Mouse (Mus musculus): ENCODE measurements at regions not wholly inside any gene's neighbourhood (a gene's known extent, or its start where the extent isn't known, plus 50 kb on each side); places are given as distances from the start of the nearest gene placed in this dataset.

- Histone ChIP-seq H3K4me2 (ENCODE audit: low read length) (no peak overlapping the region), H3K4me3 (replicated peaks; ENCODE audit: low read depth, low read length) (no peak overlapping the region), H3K27ac (replicated peaks; ENCODE audit: low read depth, low read length) (0 out of 2 replicates have a peak overlapping the region, but pooled peaks have one; percentile 13), H3K4me1 (ENCODE audit: control insufficient read depth, insufficient read depth, low read length) (no peaks in the 10 kb centered on the region), H3K9ac (replicated peaks; ENCODE audit: low read length) (no peak overlapping the region), H3K9me3 (ENCODE audit: control insufficient read depth, low read length) (no peaks in the 10 kb centered on the region), H3K36me3 (ENCODE audit: control insufficient read depth, insufficient read depth, low read length) (no peaks in the 10 kb centered on the region), H3K27me3 (ENCODE audit: control insufficient read depth, insufficient read depth, low read length) (no peaks in the 10 kb centered on the region)
- DNase-seq (peak; percentile 15), ATAC-seq (ENCODE audit: low FRiP score, low TSS enrichment) (0 out of 2 replicates have a peak, but pooled peaks have one; percentile 24)
- 20% methylated on average over 1 of the region's 1 CpGs for WGBS
Observed at GRCm38 (mm10) chr2:107552569-107552968, 262.1 kb downstream of the Kcna4 start.

GRCm38 (mm10) chr2:107556239-107556638 is 265.8 kb downstream of the Kcna4 start:
- Histone ChIP-seq H3K27ac (replicated peaks; ENCODE audit: low read depth, low read length) (no peak overlapping the region), H3K27me3 (ENCODE audit: control insufficient read depth, insufficient read depth, low read length) (no peaks in the 10 kb centered on the region), H3K36me3 (ENCODE audit: control insufficient read depth, insufficient read depth, low read length) (no peaks in the 10 kb centered on the region), H3K9me3 (ENCODE audit: control insufficient read depth, low read length) (no peaks in the 10 kb centered on the region), H3K4me3 (replicated peaks; ENCODE audit: low read depth, low read length) (no peak overlapping the region), H3K4me2 (ENCODE audit: low read length) (no peak overlapping the region), H3K4me1 (ENCODE audit: control insufficient read depth, insufficient read depth, low read length) (no peaks in the 10 kb centered on the region), H3K9ac (replicated peaks; ENCODE audit: low read length) (no peak overlapping the region)
- DNase-seq (no peak), ATAC-seq (ENCODE audit: low FRiP score, low TSS enrichment) (no peak)
- 91% methylated on average over 3 of the region's 3 CpGs for WGBS

- Histone ChIP-seq H3K4me3 (replicated peaks; ENCODE audit: low read depth, low read length) (no peak overlapping the region), H3K27me3 (ENCODE audit: control insufficient read depth, insufficient read depth, low read length) (no peaks in the 10 kb centered on the region), H3K4me1 (ENCODE audit: control insufficient read depth, insufficient read depth, low read length) (no peaks in the 10 kb centered on the region), H3K9me3 (ENCODE audit: control insufficient read depth, low read length) (no peaks in the 10 kb centered on the region), H3K36me3 (ENCODE audit: control insufficient read depth, insufficient read depth, low read length) (no peaks in the 10 kb centered on the region), H3K9ac (replicated peaks; ENCODE audit: low read length) (no peak overlapping the region), H3K4me2 (ENCODE audit: low read length) (no peak overlapping the region), H3K27ac (replicated peaks; ENCODE audit: low read depth, low read length) (no peak overlapping the region)
- no peak for DNase-seq
- WGBS, result 77% methylated on average over 2 of the region's 2 CpGs
- ATAC-seq (ENCODE audit: low FRiP score, low TSS enrichment), result no peak
Observed at GRCm38 (mm10) chr2:107569618-107570017, 279.2 kb downstream of the Kcna4 start.

- Histone ChIP-seq H3K4me3 (replicated peaks; ENCODE audit: low read depth, low read length) (no peak overlapping the region), H3K27ac (replicated peaks; ENCODE audit: low read depth, low read length) (no peak overlapping the region), H3K4me2 (ENCODE audit: low read length) (no peak overlapping the region), H3K9me3 (ENCODE audit: control insufficient read depth, low read length) (no peaks in the 10 kb centered on the region), H3K4me1 (ENCODE audit: control insufficient read depth, insufficient read depth, low read length) (no peaks in the 10 kb centered on the region), H3K9ac (replicated peaks; ENCODE audit: low read length) (no peak overlapping the region), H3K36me3 (ENCODE audit: control insufficient read depth, insufficient read depth, low read length) (no peaks in the 10 kb centered on the region), H3K27me3 (ENCODE audit: control insufficient read depth, insufficient read depth, low read length) (no peaks in the 10 kb centered on the region)
- ATAC-seq (ENCODE audit: low FRiP score, low TSS enrichment) (no peak), DNase-seq (no peak)
- 65% methylated on average over 5 of the region's 5 CpGs for WGBS
Observed at GRCm38 (mm10) chr2:107609872-107610559, 319.6 kb downstream of the Kcna4 start.

GRCm38 (mm10) chr2:107611811-107612210 is 321.4 kb downstream of the Kcna4 start:
- no peak for ATAC-seq (ENCODE audit: low FRiP score, low TSS enrichment)
- Histone ChIP-seq H3K4me1 (ENCODE audit: control insufficient read depth, insufficient read depth, low read length) (no peaks in the 10 kb centered on the region), H3K9me3 (ENCODE audit: control insufficient read depth, low read length) (no peaks in the 10 kb centered on the region), H3K9ac (replicated peaks; ENCODE audit: low read length) (no peak overlapping the region), H3K4me2 (ENCODE audit: low read length) (no peak overlapping the region), H3K27ac (replicated peaks; ENCODE audit: low read depth, low read length) (no peak overlapping the region), H3K27me3 (ENCODE audit: control insufficient read depth, insufficient read depth, low read length) (no peaks in the 10 kb centered on the region), H3K36me3 (ENCODE audit: control insufficient read depth, insufficient read depth, low read length) (no peaks in the 10 kb centered on the region), H3K4me3 (replicated peaks; ENCODE audit: low read depth, low read length) (no peak overlapping the region)
- WGBS, result 54% methylated on average over 5 of the region's 5 CpGs
- no peak for DNase-seq

GRCm38 (mm10) chr2:107612221-107612620 is 321.8 kb downstream of the Kcna4 start:
- Histone ChIP-seq H3K9me3 (ENCODE audit: control insufficient read depth, low read length) (no peaks in the 10 kb centered on the region), H3K27ac (replicated peaks; ENCODE audit: low read depth, low read length) (no peak overlapping the region), H3K4me2 (ENCODE audit: low read length) (no peak overlapping the region), H3K27me3 (ENCODE audit: control insufficient read depth, insufficient read depth, low read length) (no peaks in the 10 kb centered on the region), H3K4me3 (replicated peaks; ENCODE audit: low read depth, low read length) (no peak overlapping the region), H3K9ac (replicated peaks; ENCODE audit: low read length) (no peak overlapping the region), H3K4me1 (ENCODE audit: control insufficient read depth, insufficient read depth, low read length) (no peaks in the 10 kb centered on the region), H3K36me3 (ENCODE audit: control insufficient read depth, insufficient read depth, low read length) (no peaks in the 10 kb centered on the region)
- WGBS, result 19% methylated on average over 2 of the region's 2 CpGs
- ATAC-seq (ENCODE audit: low FRiP score, low TSS enrichment) (no peak), DNase-seq (no peak)

- WGBS, result 74% methylated on average over 3 of the region's 3 CpGs
- Histone ChIP-seq H3K27ac (replicated peaks; ENCODE audit: low read depth, low read length) (no peak overlapping the region), H3K36me3 (ENCODE audit: control insufficient read depth, insufficient read depth, low read length) (no peaks in the 10 kb centered on the region), H3K9ac (replicated peaks; ENCODE audit: low read length) (no peak overlapping the region), H3K9me3 (ENCODE audit: control insufficient read depth, low read length) (no peaks in the 10 kb centered on the region), H3K4me2 (ENCODE audit: low read length) (no peak overlapping the region), H3K4me3 (replicated peaks; ENCODE audit: low read depth, low read length) (no peak overlapping the region), H3K27me3 (ENCODE audit: control insufficient read depth, insufficient read depth, low read length) (no peaks in the 10 kb centered on the region), H3K4me1 (ENCODE audit: control insufficient read depth, insufficient read depth, low read length) (no peaks in the 10 kb centered on the region)
- no peak for ATAC-seq (ENCODE audit: low FRiP score, low TSS enrichment)
- DNase-seq, result no peak
Observed at GRCm38 (mm10) chr2:107614715-107615114, 324.3 kb downstream of the Kcna4 start.

- Histone ChIP-seq H3K36me3 (ENCODE audit: control insufficient read depth, insufficient read depth, low read length) (no peaks in the 10 kb centered on the region), H3K4me3 (replicated peaks; ENCODE audit: low read depth, low read length) (no peak overlapping the region), H3K4me2 (ENCODE audit: low read length) (no peak overlapping the region), H3K27me3 (ENCODE audit: control insufficient read depth, insufficient read depth, low read length) (no peaks in the 10 kb centered on the region), H3K27ac (replicated peaks; ENCODE audit: low read depth, low read length) (no peak overlapping the region), H3K9me3 (ENCODE audit: control insufficient read depth, low read length) (no peaks in the 10 kb centered on the region), H3K4me1 (ENCODE audit: control insufficient read depth, insufficient read depth, low read length) (no peaks in the 10 kb centered on the region), H3K9ac (replicated peaks; ENCODE audit: low read length) (no peak overlapping the region)
- DNase-seq (no peak), ATAC-seq (ENCODE audit: low FRiP score, low TSS enrichment) (no peak)
Observed at GRCm38 (mm10) chr2:107627458-107627857, 337.0 kb downstream of the Kcna4 start.

- Histone ChIP-seq H3K4me3 (replicated peaks; ENCODE audit: low read depth, low read length) (no peak overlapping the region), H3K27me3 (ENCODE audit: control insufficient read depth, insufficient read depth, low read length) (no peaks in the 10 kb centered on the region), H3K9me3 (ENCODE audit: control insufficient read depth, low read length) (no peaks in the 10 kb centered on the region), H3K4me2 (ENCODE audit: low read length) (no peak overlapping the region), H3K36me3 (ENCODE audit: control insufficient read depth, insufficient read depth, low read length) (no peaks in the 10 kb centered on the region), H3K9ac (replicated peaks; ENCODE audit: low read length) (no peak overlapping the region), H3K4me1 (ENCODE audit: control insufficient read depth, insufficient read depth, low read length) (no peaks in the 10 kb centered on the region), H3K27ac (replicated peaks; ENCODE audit: low read depth, low read length) (no peak overlapping the region)
- DNase-seq (peak; percentile 62), ATAC-seq (ENCODE audit: low FRiP score, low TSS enrichment) (0 out of 2 replicates have a peak, but pooled peaks have one; percentile 40)
Observed at GRCm38 (mm10) chr2:107659176-107659575, 368.7 kb downstream of the Kcna4 start.
